Mouse (Mus musculus): ENCODE data around the gene Pald1. TPM values are rescaled to one million over a fixed set of nuclear protein-coding genes. Genes with fewer than 3 reads are reported as not detected.
A peak's percentile ranks its signal among the peaks of the same experiment; 100 is the strongest.

Gene Pald1
- total and polyA plus RNA-seq, 2 experiments from 2014 or later = 14.4 to 23.7 TPM

DNA sequence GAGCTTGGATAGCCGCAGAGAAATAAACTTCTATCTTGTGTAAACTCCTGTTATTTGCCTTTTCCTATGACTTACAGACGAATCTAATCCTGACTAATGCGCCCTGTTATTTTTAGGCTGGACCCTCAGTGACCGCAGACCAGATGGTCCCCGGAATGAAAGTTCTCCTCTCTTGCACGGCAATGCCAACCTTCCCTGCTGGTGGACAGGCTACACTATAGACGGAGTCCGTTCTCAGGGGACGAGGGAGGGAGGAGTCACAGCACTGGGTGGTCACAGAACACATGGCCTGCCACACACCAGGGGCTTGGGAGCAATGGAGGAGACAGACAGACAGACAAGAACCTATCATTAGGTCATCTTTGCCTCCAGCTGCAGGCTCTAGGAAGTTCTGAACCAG, 20.8 kb downstream of the Pald1 start:
- no peak for TF ChIP-seq CTCF (IDR thresholded peaks at IDR 0.05; ENCODE audit: low read depth)
- WGBS = 90% methylated on average over 9 of the region's 9 CpGs

DNA sequence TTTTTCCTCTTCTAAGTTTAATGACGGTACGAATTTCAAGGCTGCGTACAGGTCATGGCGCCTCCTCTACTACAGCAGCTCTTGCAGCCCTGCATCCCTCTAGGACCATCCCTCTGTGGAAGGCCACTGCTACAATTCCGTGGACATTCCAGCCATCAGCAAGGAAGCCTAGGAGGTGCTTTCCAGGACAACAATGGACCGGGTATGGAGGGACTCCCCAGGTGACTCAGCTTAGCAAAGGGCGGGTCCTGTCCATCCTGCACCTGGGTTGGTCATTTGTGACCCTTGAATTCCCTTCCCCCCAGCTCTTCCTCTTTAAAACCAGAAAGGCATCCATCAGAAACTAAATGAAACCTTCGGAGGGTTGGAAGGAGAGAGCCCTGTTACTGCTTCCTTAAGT, 22.7 kb downstream of the Pald1 start:
- Histone ChIP-seq H3K9me3 (ENCODE audit: low read length) (no peaks in the 10 kb centered on the region), H3K36me3 (ENCODE audit: insufficient read depth) (0 out of 2 replicates have a peak, but pooled peaks cover 3% of the 10 kb centered on the region), H3K4me3 (ENCODE audit: low read depth, low read length) (no peak overlapping the region), H3K4me2 (ENCODE audit: low read depth) (no peak overlapping the region), H3K4me1 (ENCODE audit: insufficient read depth) (no peaks in the 10 kb centered on the region), H3K27me3 (ENCODE audit: insufficient read depth, low read length) (no peaks in the 10 kb centered on the region), H3K9ac (no peak overlapping the region), H3K27ac (ENCODE audit: low read depth, low read length) (no peak overlapping the region)
- 95% methylated on average over 8 of the region's 8 CpGs for WGBS
- no peak for DNase-seq
- no peak for ATAC-seq
- TF ChIP-seq CTCF (IDR thresholded peaks at IDR 0.05; ENCODE audit: low read depth) = no peak

More for the DNA sequence above, 20.8 kb downstream of the Pald1 start:
- Histone ChIP-seq H3K4me3 (ENCODE audit: low read depth, low read length) (no peak overlapping the region), H3K4me2 (ENCODE audit: low read depth) (no peak overlapping the region), H3K9ac (no peak overlapping the region), H3K27me3 (ENCODE audit: insufficient read depth, low read length) (no peaks in the 10 kb centered on the region), H3K36me3 (ENCODE audit: insufficient read depth) (0 out of 2 replicates have a peak, but pooled peaks cover 3% of the 10 kb centered on the region), H3K9me3 (ENCODE audit: low read length) (no peaks in the 10 kb centered on the region), H3K27ac (ENCODE audit: low read depth, low read length) (no peak overlapping the region), H3K4me1 (ENCODE audit: insufficient read depth) (no peaks in the 10 kb centered on the region)
- DNase-seq = no peak
- no peak for ATAC-seq

DNA sequence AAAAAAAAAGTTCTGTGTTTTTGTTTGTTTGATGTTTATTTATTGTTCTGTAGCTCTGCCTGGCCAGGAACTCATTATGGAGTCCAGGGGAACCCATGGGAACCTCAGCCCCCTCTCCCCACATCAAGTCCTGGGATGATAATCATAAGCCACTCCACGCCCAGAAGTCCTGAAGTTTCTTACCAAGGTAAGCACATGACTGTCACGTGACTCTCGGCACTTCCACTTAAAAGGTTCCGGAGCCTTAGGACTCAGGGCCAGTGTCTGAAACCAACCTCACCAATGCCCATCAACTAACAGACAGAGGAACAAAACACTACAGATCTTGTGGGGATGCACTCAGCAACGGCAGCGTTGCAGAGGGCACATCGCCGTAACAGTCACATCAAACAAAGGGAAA, 23.9 kb downstream of the Pald1 start:
- DNase-seq (no peak), ATAC-seq (no peak)
- Histone ChIP-seq H3K4me1 (ENCODE audit: insufficient read depth) (no peaks in the 10 kb centered on the region), H3K27me3 (ENCODE audit: insufficient read depth, low read length) (no peaks in the 10 kb centered on the region), H3K36me3 (ENCODE audit: insufficient read depth) (no peaks in the 10 kb centered on the region), H3K4me3 (ENCODE audit: low read depth, low read length) (no peak overlapping the region), H3K4me2 (ENCODE audit: low read depth) (no peak overlapping the region), H3K27ac (ENCODE audit: low read depth, low read length) (no peak overlapping the region), H3K9ac (no peak overlapping the region), H3K9me3 (ENCODE audit: low read length) (no peaks in the 10 kb centered on the region)
- TF ChIP-seq CTCF (IDR thresholded peaks at IDR 0.05; ENCODE audit: low read depth) = no peak
- 94% methylated on average over 8 of the region's 8 CpGs for WGBS

DNA sequence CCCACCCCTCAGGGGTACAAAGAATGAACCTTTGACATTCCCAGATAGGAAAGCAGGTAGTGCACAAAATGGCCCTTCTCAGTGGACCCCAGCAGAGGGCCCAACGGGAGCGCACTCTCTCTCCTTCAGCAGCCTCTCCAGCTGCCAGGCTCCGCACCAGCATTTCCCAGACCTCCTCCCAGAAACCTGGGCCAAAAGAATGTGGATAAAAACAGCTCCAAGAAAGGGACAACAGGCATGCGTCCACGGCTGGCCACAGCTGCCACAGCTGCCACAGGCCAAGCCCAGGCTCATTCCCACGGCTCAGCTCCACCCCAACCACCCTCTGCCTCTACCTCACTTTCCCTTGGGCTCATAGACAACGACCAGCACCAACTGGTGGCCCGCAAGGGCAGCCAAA, 25.7 kb downstream of the Pald1 start:
- Histone ChIP-seq H3K9me3 (ENCODE audit: low read length) (no peaks in the 10 kb centered on the region), H3K4me1 (ENCODE audit: insufficient read depth) (no peaks in the 10 kb centered on the region), H3K36me3 (ENCODE audit: insufficient read depth) (no peaks in the 10 kb centered on the region), H3K4me2 (ENCODE audit: low read depth) (no peak overlapping the region), H3K9ac (no peak overlapping the region), H3K27me3 (ENCODE audit: insufficient read depth, low read length) (no peaks in the 10 kb centered on the region), H3K4me3 (ENCODE audit: low read depth, low read length) (no peak overlapping the region), H3K27ac (ENCODE audit: low read depth, low read length) (no peak overlapping the region)
- TF ChIP-seq CTCF (IDR thresholded peaks at IDR 0.05; ENCODE audit: low read depth) = no peak
- ATAC-seq = no peak
- no peak for DNase-seq
- WGBS = 64% methylated on average over 8 of the region's 8 CpGs

DNA sequence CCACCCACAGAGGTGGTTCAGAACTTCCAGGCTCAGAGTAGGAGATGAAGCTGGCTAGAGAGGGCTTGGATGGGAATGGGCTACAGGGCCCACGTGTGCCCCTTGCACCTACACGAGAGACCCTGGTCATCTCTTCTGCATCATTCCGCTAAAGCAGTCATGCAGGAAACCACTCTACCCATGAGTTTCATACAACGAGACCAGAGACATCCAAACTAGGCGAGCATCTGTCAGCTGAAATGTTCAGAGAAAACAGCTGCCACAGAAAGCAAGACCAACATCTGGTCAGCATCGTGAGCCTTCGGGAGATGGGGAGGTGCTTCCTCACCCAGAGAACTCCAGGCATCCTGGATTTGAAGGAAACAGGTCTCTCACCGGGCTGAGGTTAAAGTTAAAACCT, 26.8 kb downstream of the Pald1 start:
- H3K27ac ChIP-seq (ENCODE audit: low read depth, low read length) = no peak overlapping the region
- no peaks in the 10 kb centered on the region for H3K36me3 ChIP-seq (ENCODE audit: insufficient read depth)
- ATAC-seq (no peak), DNase-seq (no peak)
- no peak overlapping the region for H3K4me3 ChIP-seq (ENCODE audit: low read depth, low read length)
- no peaks in the 10 kb centered on the region for H3K4me1 ChIP-seq (ENCODE audit: insufficient read depth)
- no peaks in the 10 kb centered on the region for H3K9me3 ChIP-seq (ENCODE audit: low read length)
- no peak overlapping the region for H3K4me2 ChIP-seq (ENCODE audit: low read depth)
- H3K27me3 ChIP-seq (ENCODE audit: insufficient read depth, low read length) = no peaks in the 10 kb centered on the region
- TF ChIP-seq CTCF (IDR thresholded peaks at IDR 0.05; ENCODE audit: low read depth) = no peak
- H3K9ac ChIP-seq = no peak overlapping the region
- 94% methylated on average over 8 of the region's 8 CpGs for WGBS

DNA sequence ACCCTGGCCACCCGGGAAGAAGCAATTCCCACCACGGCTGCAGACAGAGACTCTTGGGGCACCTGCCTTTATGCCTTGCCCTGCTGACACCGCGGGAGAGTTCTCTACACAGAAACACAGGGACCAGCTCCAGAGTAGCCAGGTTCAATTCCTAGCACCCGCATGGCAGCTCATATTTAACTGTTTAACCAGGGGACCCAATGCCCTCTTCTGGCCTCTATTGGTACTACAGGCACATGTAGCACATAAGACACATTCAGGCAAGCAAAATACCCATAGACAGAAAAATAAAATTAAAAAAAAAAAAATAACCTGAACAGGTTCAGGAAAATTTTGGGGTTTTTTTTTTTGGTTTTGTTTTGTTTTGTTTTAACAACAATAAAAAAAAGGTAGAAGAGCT, 27.2 kb downstream of the Pald1 start:
- TF ChIP-seq CTCF (IDR thresholded peaks at IDR 0.05; ENCODE audit: low read depth) = peak; percentile 35; the same call in 1 of the 2 replicates
- Histone ChIP-seq H3K27ac (ENCODE audit: low read depth, low read length) (no peak overlapping the region), H3K9ac (no peak overlapping the region), H3K9me3 (ENCODE audit: low read length) (no peaks in the 10 kb centered on the region), H3K4me1 (ENCODE audit: insufficient read depth) (no peaks in the 10 kb centered on the region), H3K27me3 (ENCODE audit: insufficient read depth, low read length) (no peaks in the 10 kb centered on the region), H3K36me3 (ENCODE audit: insufficient read depth) (no peaks in the 10 kb centered on the region), H3K4me3 (ENCODE audit: low read depth, low read length) (no peak overlapping the region), H3K4me2 (ENCODE audit: low read depth) (no peak overlapping the region)
- 95% methylated on average over 5 of the region's 5 CpGs for whole genome bisulfite sequencing
- DNase-seq (no peak), ATAC-seq (no peak)

DNA sequence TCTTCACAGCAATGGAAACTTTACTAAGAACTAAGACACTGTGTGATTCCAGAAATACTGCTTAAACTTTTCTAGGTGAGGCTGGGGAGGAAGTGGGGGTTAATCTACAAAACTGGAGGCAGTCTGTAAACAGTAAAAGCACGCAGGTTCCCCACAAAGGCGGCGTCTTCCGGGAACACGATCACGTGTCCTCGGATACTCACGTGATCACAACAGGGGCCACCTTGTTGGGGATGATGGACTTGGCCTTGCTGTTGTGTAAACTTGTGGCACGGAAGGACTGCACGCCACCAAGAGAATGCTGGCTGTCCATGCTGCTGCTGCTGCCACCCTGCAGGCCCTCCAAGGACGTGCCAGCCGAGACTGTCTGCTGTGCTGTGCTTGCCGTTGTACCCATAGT, 27.7 kb downstream of the Pald1 start:
- Histone ChIP-seq H3K27me3 (ENCODE audit: insufficient read depth, low read length) (no peaks in the 10 kb centered on the region), H3K9me3 (ENCODE audit: low read length) (no peaks in the 10 kb centered on the region), H3K27ac (ENCODE audit: low read depth, low read length) (no peak overlapping the region), H3K4me2 (ENCODE audit: low read depth) (no peak overlapping the region), H3K4me1 (ENCODE audit: insufficient read depth) (no peaks in the 10 kb centered on the region), H3K36me3 (ENCODE audit: insufficient read depth) (0 out of 2 replicates have a peak, but pooled peaks cover 4% of the 10 kb centered on the region), H3K4me3 (ENCODE audit: low read depth, low read length) (no peak overlapping the region), H3K9ac (no peak overlapping the region)
- WGBS = 95% methylated on average over 13 of the region's 13 CpGs
- ATAC-seq = no peak
- no peak for TF ChIP-seq CTCF (IDR thresholded peaks at IDR 0.05; ENCODE audit: low read depth)
- DNase-seq = no peak

DNA sequence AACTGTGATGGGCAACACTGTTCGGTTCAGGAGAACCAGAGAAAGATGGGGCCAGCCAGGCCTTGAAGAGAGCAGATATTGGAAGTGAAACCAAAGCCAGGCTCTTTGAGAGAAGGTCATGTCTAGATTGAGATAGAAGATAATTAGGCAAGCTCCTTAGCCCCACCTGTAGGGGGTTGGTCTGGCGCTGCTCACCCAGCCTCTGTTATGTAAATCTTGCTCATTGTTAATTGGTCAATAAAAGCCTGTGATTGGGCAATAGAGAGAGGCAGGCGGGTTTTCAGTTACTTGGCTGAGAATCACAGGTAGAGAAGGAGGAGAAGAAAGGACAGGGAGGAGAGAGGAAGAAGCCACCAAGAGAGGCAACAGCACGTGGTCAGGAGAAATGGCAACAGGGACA, 32.1 kb downstream of the Pald1 start:
- Histone ChIP-seq H3K4me2 (ENCODE audit: low read depth) (no peak overlapping the region), H3K9ac (no peak overlapping the region), H3K4me3 (ENCODE audit: low read depth, low read length) (no peak overlapping the region), H3K36me3 (ENCODE audit: insufficient read depth) (peaks cover 22% of the 10 kb centered on the region; the same call in 1 of the 2 replicates), H3K4me1 (ENCODE audit: insufficient read depth) (no peaks in the 10 kb centered on the region), H3K27me3 (ENCODE audit: insufficient read depth, low read length) (no peaks in the 10 kb centered on the region), H3K27ac (ENCODE audit: low read depth, low read length) (no peak overlapping the region), H3K9me3 (ENCODE audit: low read length) (no peaks in the 10 kb centered on the region)
- TF ChIP-seq CTCF (IDR thresholded peaks at IDR 0.05; ENCODE audit: low read depth) = no peak
- ATAC-seq (no peak), DNase-seq (no peak)
- 56% methylated on average over 4 of the region's 4 CpGs for WGBS
